Mouse (Mus musculus) cerebellum, adult 2 months (tissue): ENCODE measurements around the gene Hgf.

Experiments used
- CTCF ChIP-seq: fragments of 200-500 bp; IDR thresholded peaks from 2 replicates; pipeline ENCODE4 v1.5.1; 2011; ENCODE audit warnings: low read depth, mild to moderate bottlenecking, control low read depth, low read length, moderate library complexity, borderline replicate concordance; ENCODE audit not compliant: insufficient read depth
- POLR2A ChIP-seq: fragments of 200-500 bp; IDR thresholded peaks from 2 replicates; pipeline ENCODE4 v1.6.1; 2011; ENCODE audit warnings: low read length, control low read depth, borderline replicate concordance; ENCODE audit not compliant: insufficient read depth

DNA sequence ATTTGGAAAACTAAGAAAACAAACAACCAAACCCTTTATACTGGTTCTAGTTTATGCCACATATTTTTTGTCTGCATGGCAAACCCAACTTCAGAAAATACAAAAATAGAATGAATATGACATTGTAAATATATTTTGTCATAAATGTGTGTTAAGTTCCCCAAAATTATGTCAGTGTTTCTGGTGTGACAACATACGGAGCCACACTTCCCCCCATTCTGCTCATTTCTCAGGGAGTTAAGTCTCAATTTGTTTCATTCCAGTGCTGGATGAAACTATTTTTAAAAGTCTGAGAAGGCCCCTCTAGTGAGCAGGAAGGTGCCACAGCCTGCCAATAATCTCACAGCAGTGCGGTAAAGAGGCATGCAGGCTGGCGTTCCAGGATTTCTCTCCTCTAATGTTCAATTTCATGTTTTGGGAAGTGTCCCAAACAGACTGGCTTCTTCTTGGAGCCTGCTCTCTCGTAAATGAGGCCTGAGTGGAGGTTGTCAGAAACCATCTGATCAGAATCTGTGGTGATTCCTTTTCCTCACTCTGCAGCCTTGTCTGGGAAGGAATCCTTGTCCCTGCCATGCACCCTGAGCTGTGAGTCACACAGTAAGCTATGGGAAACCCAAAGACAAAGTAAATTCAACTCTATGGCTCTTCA lies 46.5 kb upstream of the Hgf start:
- TF ChIP-seq POLR2A (no peak), CTCF (no peak)
